Mouse (Mus musculus) forebrain, embryonic 14.5 days (tissue): Measurements from ENCODE around the gene Stxbp3. TPM values are rescaled to one million over a fixed set of nuclear protein-coding genes. Genes with fewer than 3 reads are reported as not detected.

Source experiments
- ATAC-seq: fragments of 200-750 bp; cut with Nextera tagmentation; 2 replicates; pipeline ENCODE4 v1.8.0; 2017; ENCODE audit warnings: mild to moderate bottlenecking, moderate library complexity
- DNase-seq: peaks from one replicate; pipeline ENCODE4 v3.0.0-alpha.2; 2015; ENCODE audit warnings: low spot score
- H3K27ac ChIP-seq: fragments of 300-500 bp; sonication (generic); 2 replicates; pipeline ENCODE4 v1.5.1; 2014; ENCODE audit warnings: low read depth, mild to moderate bottlenecking, control low read depth, low read length, moderate library complexity
- H3K27me3 ChIP-seq: fragments of 300-500 bp; sonication (generic); replicated peaks from 2 replicates; pipeline ENCODE4 v1.6.1; 2014; ENCODE audit warnings: low read length, control low read depth, mixed read lengths; ENCODE audit not compliant: control insufficient read depth, insufficient read depth
- H3K36me3 ChIP-seq: fragments of 300-500 bp; sonication (generic); 2 replicates; pipeline ENCODE4 v1.6.1; 2014; ENCODE audit warnings: low read length, control low read depth; ENCODE audit not compliant: control insufficient read depth, insufficient read depth
- H3K4me1 ChIP-seq: fragments of 300-500 bp; sonication (generic); 2 replicates; pipeline ENCODE4 v1.6.1; 2014; ENCODE audit warnings: antibody characterized with exemption, low read length, control low read depth; ENCODE audit not compliant: control insufficient read depth, insufficient read depth
- H3K4me2 ChIP-seq: fragments of 300-500 bp; sonication (generic); 2 replicates; pipeline ENCODE4 v1.6.1; 2014; ENCODE audit warnings: mild to moderate bottlenecking, control low read depth, low read length
- H3K4me3 ChIP-seq: fragments of 300-500 bp; sonication (generic); 2 replicates; pipeline ENCODE4 v1.5.1; 2014; ENCODE audit warnings: low read depth, low read length, control low read depth
- H3K9ac ChIP-seq: fragments of 300-500 bp; sonication (generic); 2 replicates; pipeline ENCODE4 v1.6.1; 2014; ENCODE audit warnings: mild to moderate bottlenecking, low read length, control low read depth, moderate library complexity
- H3K9me3 ChIP-seq: fragments of 300-500 bp; sonication (generic); replicated peaks from 2 replicates; pipeline ENCODE4 v1.6.1; 2016; ENCODE audit warnings: low read length, control low read depth, mixed read lengths; ENCODE audit not compliant: control insufficient read depth
- WGBS: fragments of 180-500 bp; shearing (Covaris S2); extraction: QIAGEN DNeasy Blood & Tissue Kit; methylation state at CpG from one replicate; pipeline ENCODE4 v1.1.7; 2014; 5-methylcytosine and 5-hydroxymethylcytosine counted together
- polyA plus RNA-seq: library from polyadenylated mRNA; unstranded; fragments of >200 nt; fragmentation: Nextera tagmentation; extraction: Ambion mirVana; gene quantifications from 2 replicates; pipeline ENCODE4 v1.2.1, GENCODE M21; 2014

The Stxbp3 gene
- polyA plus RNA-seq, 1 experiment from 2014 or later: 13.8 TPM

DNA sequence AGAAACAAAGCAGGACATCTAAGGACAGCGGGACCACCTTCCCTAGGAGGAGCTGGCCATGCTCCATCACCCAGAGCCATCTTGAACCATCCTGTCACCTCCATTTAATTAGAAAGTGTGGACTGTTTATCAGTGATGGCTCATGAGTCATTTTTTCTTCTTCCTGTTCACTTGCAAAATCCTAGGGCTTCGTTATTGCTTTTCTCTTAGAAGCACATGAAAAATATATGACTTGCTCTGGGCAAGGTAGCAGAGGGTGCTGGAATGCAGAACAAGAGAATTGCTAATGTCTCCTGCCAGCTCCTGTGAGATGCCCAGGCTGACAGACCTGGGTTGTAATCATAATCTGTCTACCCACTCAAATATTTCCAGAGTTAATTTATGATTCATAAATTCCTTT lies 20.5 kb upstream of the Stxbp3 start:
- no peak overlapping the region for H3K4me2 ChIP-seq
- 91% methylated on average over 2 of the region's 2 CpGs for WGBS
- H3K27ac ChIP-seq: no peak overlapping the region
- DNase-seq (no peak), ATAC-seq (no peak)
- H3K27me3 ChIP-seq: no peaks in the 10 kb centered on the region
- no peak overlapping the region for H3K4me3 ChIP-seq
- no peaks in the 10 kb centered on the region for H3K9me3 ChIP-seq
- H3K36me3 ChIP-seq: no peaks in the 10 kb centered on the region
- H3K4me1 ChIP-seq: peaks cover 11% of the 10 kb centered on the region
- no peak overlapping the region for H3K9ac ChIP-seq

DNA sequence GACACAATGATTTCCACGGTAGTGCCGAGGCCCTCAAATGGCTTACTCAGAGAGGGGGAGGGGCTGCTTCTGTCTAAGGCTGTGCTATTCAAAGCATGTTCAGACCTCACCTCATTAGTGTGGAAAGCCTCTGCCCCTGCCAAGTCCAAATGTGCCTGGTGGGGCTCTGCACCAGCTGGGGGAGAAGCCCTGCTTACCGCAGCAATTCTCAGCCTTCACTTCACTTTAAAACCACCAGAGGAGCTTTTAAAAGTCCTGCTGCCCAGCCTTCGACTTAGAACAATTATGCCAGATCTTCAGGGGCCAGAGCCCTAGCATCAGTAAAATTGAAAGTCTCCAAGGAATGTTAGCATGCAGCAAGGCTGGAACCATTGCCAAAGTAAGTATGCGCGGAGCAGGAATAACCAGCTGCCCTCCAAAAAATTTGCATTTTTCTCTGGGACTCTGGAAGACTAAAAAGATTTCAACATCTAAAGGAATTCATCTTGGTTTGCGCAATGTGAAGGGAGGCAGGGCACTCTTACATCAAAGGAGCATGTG lies 18.0 kb upstream of the Stxbp3 start:
- H3K27ac ChIP-seq: peak overlapping the region; percentile 66
- peak; percentile 94 for DNase-seq
- H3K36me3 ChIP-seq: no peaks in the 10 kb centered on the region
- H3K4me3 ChIP-seq: no peak overlapping the region
- no peaks in the 10 kb centered on the region for H3K27me3 ChIP-seq
- ATAC-seq: peak; percentile 94
- 5% methylated on average over 7 of the region's 7 CpGs for WGBS
- no peaks in the 10 kb centered on the region for H3K9me3 ChIP-seq
- H3K4me2 ChIP-seq: peak overlapping the region; percentile 28; the same call in 1 of the 2 replicates
- H3K4me1 ChIP-seq: peaks cover 17% of the 10 kb centered on the region
- no peak overlapping the region for H3K9ac ChIP-seq

- WGBS: 76% methylated on average over 1 of the region's 1 CpGs
- H3K4me2 ChIP-seq: no peak overlapping the region
- H3K27me3 ChIP-seq: no peaks in the 10 kb centered on the region
- H3K9me3 ChIP-seq: no peaks in the 10 kb centered on the region
- ATAC-seq (peak; percentile 10; the same call in 1 of the 2 replicates), DNase-seq (no peak)
- H3K9ac ChIP-seq: no peak overlapping the region
- no peak overlapping the region for H3K4me3 ChIP-seq
- H3K27ac ChIP-seq: peak overlapping the region; percentile 66; the same call in 1 of the 2 replicates
- H3K4me1 ChIP-seq: peaks cover 17% of the 10 kb centered on the region
- H3K36me3 ChIP-seq: no peaks in the 10 kb centered on the region
Measured at GRCm38 (mm10) chr3:108857714-108858113, 17.4 kb upstream of the Stxbp3 start.

- no peak overlapping the region for H3K4me2 ChIP-seq
- H3K4me3 ChIP-seq: no peak overlapping the region
- WGBS: 17% methylated on average over 3 of the region's 3 CpGs
Measured at GRCm38 (mm10) chr3:108857124-108857470, 16.8 kb upstream of the Stxbp3 start.

GRCm38 (mm10) chr3:108856386-108857123 lies 16.2 kb upstream of the Stxbp3 start:
- Histone ChIP-seq H3K4me3 (no peak overlapping the region), H3K9me3 (no peaks in the 10 kb centered on the region), H3K9ac (no peak overlapping the region), H3K27me3 (no peaks in the 10 kb centered on the region), H3K4me1 (peaks cover 17% of the 10 kb centered on the region), H3K4me2 (no peak overlapping the region), H3K36me3 (no peaks in the 10 kb centered on the region), H3K27ac (no peak overlapping the region)
- 41% methylated on average over 8 of the region's 8 CpGs for WGBS
- ATAC-seq (no peak), DNase-seq (no peak)

More at GRCm38 (mm10) chr3:108857124-108857470, 16.8 kb upstream of the Stxbp3 start:
- ATAC-seq (no peak), DNase-seq (no peak)
- Histone ChIP-seq H3K36me3 (no peaks in the 10 kb centered on the region), H3K27ac (no peak overlapping the region), H3K9me3 (no peaks in the 10 kb centered on the region), H3K9ac (no peak overlapping the region), H3K4me1 (peaks cover 17% of the 10 kb centered on the region), H3K27me3 (no peaks in the 10 kb centered on the region)

DNA sequence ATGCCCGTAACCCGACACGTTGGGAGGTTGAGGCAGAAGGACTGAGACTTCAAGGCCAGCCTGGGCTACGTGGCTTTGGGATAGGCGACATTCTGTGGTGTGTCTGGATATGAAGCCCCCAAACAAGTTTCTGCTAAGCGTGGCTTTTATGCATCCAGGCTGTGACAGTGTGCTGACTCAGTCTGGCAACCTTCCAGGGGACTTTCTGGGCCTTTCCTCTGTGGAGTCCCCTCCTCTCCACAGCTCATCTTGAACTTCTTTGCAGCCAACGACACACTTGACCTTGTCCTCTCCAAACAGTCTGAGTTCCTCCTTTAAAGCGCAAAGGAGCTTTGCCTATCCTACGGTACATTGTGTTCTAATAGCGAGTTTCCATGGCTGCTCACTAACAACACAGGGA lies 15.5 kb upstream of the Stxbp3 start:
- no peak overlapping the region for H3K9ac ChIP-seq
- H3K4me1 ChIP-seq: peaks cover 17% of the 10 kb centered on the region
- H3K4me3 ChIP-seq: no peak overlapping the region
- WGBS: 59% methylated on average over 10 of the region's 10 CpGs
- no peak overlapping the region for H3K4me2 ChIP-seq
- peak; percentile 46 for DNase-seq
- H3K27ac ChIP-seq: no peak overlapping the region
- H3K9me3 ChIP-seq: no peaks in the 10 kb centered on the region
- peak; percentile 18; the same call in 1 of the 2 replicates for ATAC-seq
- no peaks in the 10 kb centered on the region for H3K27me3 ChIP-seq
- no peaks in the 10 kb centered on the region for H3K36me3 ChIP-seq

- Histone ChIP-seq H3K27me3 (no peaks in the 10 kb centered on the region), H3K9me3 (no peaks in the 10 kb centered on the region), H3K36me3 (no peaks in the 10 kb centered on the region), H3K4me1 (peaks cover 17% of the 10 kb centered on the region), H3K4me3 (no peak overlapping the region), H3K9ac (no peak overlapping the region), H3K4me2 (0 out of 2 replicates have a peak overlapping the region, but pooled peaks have one; percentile 1), H3K27ac (peak overlapping the region; percentile 55; the same call in 1 of the 2 replicates)
- DNase-seq (peak; percentile 66), ATAC-seq (peak; percentile 33; the same call in 1 of the 2 replicates)
- WGBS: 47% methylated on average over 12 of the region's 12 CpGs
Measured at GRCm38 (mm10) chr3:108855371-108855770, 15.0 kb upstream of the Stxbp3 start.

- Histone ChIP-seq H3K4me3 (no peak overlapping the region), H3K9me3 (no peaks in the 10 kb centered on the region), H3K4me1 (peaks cover 14% of the 10 kb centered on the region), H3K9ac (no peak overlapping the region), H3K27ac (no peak overlapping the region), H3K27me3 (no peaks in the 10 kb centered on the region), H3K36me3 (no peaks in the 10 kb centered on the region), H3K4me2 (no peak overlapping the region)
- ATAC-seq (no peak), DNase-seq (no peak)
- WGBS: 72% methylated on average over 1 of the region's 1 CpGs
Measured at GRCm38 (mm10) chr3:108853266-108853665, 12.9 kb upstream of the Stxbp3 start.
